Mouse (Mus musculus): ENCODE measurements around the gene Nedd4.
"Not testable (repeated sequence)": the region's sequence is repeated elsewhere in the genome, so short reads cannot be mapped to it uniquely, and the experiment has no call there.

DNA sequence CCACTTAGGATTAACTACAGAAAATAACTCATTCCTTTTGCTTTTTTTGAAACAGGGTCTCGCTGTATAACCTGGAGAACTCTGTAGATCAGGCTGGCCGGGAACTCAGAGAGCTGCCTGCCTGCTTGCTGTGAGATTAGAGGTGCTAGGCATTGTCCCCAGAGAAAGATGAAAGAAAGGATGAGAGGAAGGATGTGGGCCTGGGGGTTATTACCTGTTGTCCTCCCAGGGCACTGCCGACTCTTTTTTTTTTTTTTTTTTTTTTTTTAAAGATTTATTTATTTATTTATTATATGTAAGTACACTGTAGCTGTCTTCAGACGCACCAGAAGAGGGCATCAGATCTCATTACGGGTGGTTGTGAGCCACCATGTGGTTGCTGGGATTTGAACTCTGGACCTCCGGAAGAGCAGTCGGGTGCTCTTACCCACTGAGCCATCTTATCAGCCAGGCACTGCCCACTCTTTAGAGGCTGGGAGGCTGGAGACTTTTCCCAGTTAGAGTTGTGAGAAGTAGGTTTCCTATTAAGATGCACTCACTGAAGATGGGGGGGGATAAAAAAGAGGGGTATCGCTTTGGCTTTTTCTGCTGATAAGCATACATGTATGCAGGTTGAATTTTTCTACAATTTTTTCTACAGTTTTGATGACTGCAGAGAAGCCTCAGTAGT, 4.3 kb downstream of the Nedd4 start:
- TF ChIP-seq CTCF (IDR thresholded peaks at IDR 0.05; ENCODE audit: borderline replicate concordance, extremely low read depth, insufficient read depth, insufficient read length); POLR2A (IDR thresholded peaks at IDR 0.05; ENCODE audit: borderline replicate concordance, extremely low read depth, insufficient read depth, insufficient read length, poor library complexity, severe bottlenecking): not testable (repeated sequence)

Measured in brain, embryonic 14.5 days (tissue).